Mouse (Mus musculus) adrenal gland, adult (tissue): ENCODE results near the gene Mcm8.

Experiments used
- DNase-seq, 2 experiments: peaks; one replicate each; pipeline ENCODE4 v3.0.0; 2022 to 2023; ENCODE audit warnings: low spot score in 1 of 2; ENCODE audit not compliant: inconsistent age in 2 of 2

Gene Mcm8

GRCm38 (mm10) chr2:132870286-132870685 lies 54.3 kb downstream of the Mcm8 start:
- peak; percentile 55 to 81 for DNase-seq

DNA sequence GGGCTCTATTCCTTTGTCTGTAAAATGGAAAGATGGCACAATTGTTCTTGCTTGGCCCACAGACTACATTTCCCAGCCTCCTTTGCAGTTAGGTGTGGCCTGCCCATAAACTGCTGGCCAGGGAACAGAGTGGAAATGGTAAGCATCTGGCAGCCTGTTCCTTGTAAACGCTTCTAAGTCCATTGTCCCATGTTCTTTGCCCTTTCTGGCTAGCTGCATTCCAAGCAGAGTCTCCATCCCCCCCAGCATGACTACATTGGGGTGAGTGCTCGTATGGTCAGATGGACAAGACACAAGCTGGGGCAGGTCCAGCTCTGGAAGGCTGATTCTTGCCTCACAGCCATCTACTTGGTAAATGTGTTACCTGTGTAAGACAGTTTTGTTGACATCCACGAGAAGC lies 55.7 kb downstream of the Mcm8 start:
- DNase-seq: no peak

- no peak for DNase-seq
Measured at GRCm38 (mm10) chr2:132873657-132874326, 57.9 kb downstream of the Mcm8 start.

DNA sequence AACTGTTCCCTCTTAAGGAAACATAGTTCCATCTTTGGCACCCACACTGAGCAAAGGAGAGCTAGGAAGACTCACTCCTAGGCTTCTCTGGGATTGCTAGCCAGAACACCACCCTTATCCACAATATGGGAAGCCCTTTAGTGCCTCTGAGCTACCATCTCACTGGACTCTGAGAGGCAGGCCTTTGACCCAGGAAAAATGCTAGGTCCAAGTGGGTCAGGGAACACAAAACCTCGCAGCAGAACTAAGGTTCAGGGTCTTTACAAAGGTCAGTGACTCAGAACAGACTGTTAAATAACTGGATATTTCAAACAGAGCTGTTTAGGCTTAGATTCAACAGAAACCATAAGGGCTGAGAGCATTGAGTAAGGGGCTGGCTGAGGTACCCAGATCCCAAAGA lies 61.0 kb downstream of the Mcm8 start:
- DNase-seq: peak; percentile 50 to 80

DNA sequence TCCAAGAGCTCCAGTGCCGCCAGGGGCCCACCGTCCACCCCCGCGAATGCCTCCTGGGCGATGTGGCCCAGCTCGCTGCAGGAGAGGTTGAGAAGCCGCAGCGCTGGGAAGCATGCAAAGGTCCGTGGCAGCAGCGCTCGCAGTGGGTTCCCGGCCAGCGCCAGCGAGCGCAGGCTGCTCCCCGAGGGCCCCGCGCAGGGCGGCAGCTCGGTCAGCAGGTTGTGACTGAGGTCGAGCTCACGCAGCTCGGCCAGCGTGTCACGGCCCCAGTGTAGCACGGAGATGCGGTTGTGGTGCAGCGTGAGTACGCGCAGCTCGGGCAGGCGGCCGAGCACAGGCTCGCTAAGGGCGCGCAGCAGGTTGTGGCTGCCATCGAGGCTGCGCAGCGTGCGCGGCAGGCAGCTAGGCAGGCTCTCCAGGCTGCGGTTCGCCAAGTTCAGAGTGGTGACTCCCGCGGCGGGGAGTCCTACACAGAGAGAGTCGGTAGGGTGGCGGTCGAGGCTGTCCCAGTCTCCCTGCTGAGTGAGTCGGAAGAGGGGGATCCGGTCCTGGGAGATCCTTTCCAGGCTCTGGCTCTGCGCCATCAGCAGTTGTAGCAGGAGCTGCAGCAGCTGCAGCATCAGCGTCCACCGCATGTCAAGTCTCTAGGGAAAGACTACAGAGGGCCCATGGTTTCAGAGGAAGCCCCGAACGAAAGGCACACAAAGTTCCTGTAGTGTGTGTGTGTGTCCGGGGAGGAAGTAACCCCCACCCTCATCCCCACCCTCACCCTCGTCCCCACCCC lies 63.5 kb downstream of the Mcm8 start:
- DNase-seq: peak; percentile 50 to 80

GRCm38 (mm10) chr2:132880844-132881645 lies 65.1 kb downstream of the Mcm8 start, which contains the start of gene Lrrn4:
TSS of gene Lrrn4 (minus strand) at chr2:132880891.
- DNase-seq: no peak

GRCm38 (mm10) chr2:132884303-132884967 lies 68.5 kb downstream of the Mcm8 start:
- DNase-seq: peak; percentile 69 to 84

- DNase-seq: no peak
Measured at GRCm38 (mm10) chr2:132885312-132885711, 69.4 kb downstream of the Mcm8 start.
